In the genomic region with DNA sequence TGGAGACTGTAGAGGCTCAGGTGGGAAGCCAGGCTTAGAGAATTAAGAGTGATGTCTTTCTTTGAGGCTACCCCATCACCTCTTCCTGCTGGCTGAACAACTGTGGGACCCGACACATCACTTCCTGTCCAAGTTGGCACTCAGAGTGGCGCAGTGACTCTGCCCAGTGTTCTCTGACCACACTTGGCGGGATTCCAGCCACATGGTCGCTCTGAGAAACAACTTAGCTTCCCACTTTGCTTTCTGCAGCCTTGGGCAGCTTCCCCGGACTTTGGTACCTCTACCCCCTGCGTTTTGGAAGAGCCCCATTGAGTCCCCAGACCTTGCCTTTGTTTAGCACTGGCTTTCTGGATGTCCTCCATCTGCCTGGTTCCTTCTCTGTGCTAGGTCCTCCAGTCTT, we compare ENCODE assay signal across 8 mouse cellular contexts. TPM values are rescaled to one million over a fixed set of nuclear protein-coding genes. Genes with fewer than 3 reads are reported as not detected.
DNase-seq lines count a peak whose midpoint lies in the region; ATAC-seq lines count a peak whose summit lies in the region.

No protein-coding gene starts in this region.

- no peaks in the 10 kb centered on the region for H3K9me3 ChIP-seq in neural tube, embryonic 15.5 days (replicated peaks)

- H3K9ac ChIP-seq in neural tube, embryonic 15.5 days (replicated peaks) = no peak overlapping the region

- ATAC-seq in neural tube, embryonic 15.5 days (ENCODE audit: low FRiP score) = no peak; the same call in 1 of the 2 replicates
- no peak for ATAC-seq in activated CD4-positive, CD25-positive, alpha-beta regulatory T cell, adult 4 months

- no peak overlapping the region for H3K4me3 ChIP-seq in neural tube, embryonic 15.5 days (replicated peaks)

- WGBS in neural tube, embryonic 15.5 days = 86% methylated on average over 6 of the region's 6 CpGs

- no peaks in the 10 kb centered on the region for H3K27me3 ChIP-seq in neural tube, embryonic 15.5 days (replicated peaks)

- H3K36me3 ChIP-seq in neural tube, embryonic 15.5 days = no peaks in the 10 kb centered on the region

- peak; percentile 8 to 61 for DNase-seq in adrenal gland, adult (ENCODE audit: inconsistent age in 2 of 2, low spot score in 1 of 2)
- no peak for DNase-seq in adrenal gland, adult 8-10 months
- peak; percentile 65 for DNase-seq in 3134 (ENCODE audit: extremely low read depth, insufficient read length, low spot score)
- peak; percentile 57 to 74 for DNase-seq in cerebellum, postnatal 4 days (ENCODE audit: low spot score in 2 of 2)
- peak; percentile 90 to 94 for DNase-seq in kidney, postnatal 25 days
- DNase-seq in lung, postnatal 14 days = peak; percentile 56

- H3K27ac ChIP-seq in neural tube, embryonic 15.5 days (replicated peaks) = no peak overlapping the region

- H3K4me1 ChIP-seq in neural tube, embryonic 15.5 days = peaks cover 8% of the 10 kb centered on the region

- no peak overlapping the region for H3K4me2 ChIP-seq in neural tube, embryonic 15.5 days

RNA-seq across cellular contexts. Expression of a gene that starts 31.8 kb away (rescaled TPM):
- 10 to 100 TPM in 3 of 4 experiments, 1 to 10 TPM in 1; 8.9 to 18.6 (median 16.8) TPM for total RNA-seq in adrenal gland, adult 8-10 months (2022)
- polyA plus RNA-seq in neural tube, embryonic 15.5 days (2015; fragmentation: Nextera tagmentation; extraction: Ambion mirVana) = 12.6 and 14.7 TPM in 2 replicates
- polyA plus RNA-seq in activated CD4-positive, CD25-positive, alpha-beta regulatory T cell, adult 4 months (2017; shearing (Covaris generic)) = not detected

Comparison
In these comparisons a context has a peak if more than half of its experiments do, and no peak if none do; other contexts are left out.
1. RNA of a gene that starts 31.8 kb away (polyA plus RNA-seq): 12.6 to 14.7 TPM in neural tube, embryonic 15.5 days; not detected in activated CD4-positive, CD25-positive, alpha-beta regulatory T cell, adult 4 months; every median in the first group is over 10 times any median in the second.